Mouse (Mus musculus) testis, postnatal 14 days (tissue): ENCODE data around the gene Adamts13.
A peak's percentile ranks its signal among the peaks of the same experiment; 100 is the strongest.

Experiments used
- DNase-seq: peaks from one replicate; pipeline ENCODE4 v3.0.0; 2021; ENCODE audit warnings: low spot score

Adamts13 gene

DNA sequence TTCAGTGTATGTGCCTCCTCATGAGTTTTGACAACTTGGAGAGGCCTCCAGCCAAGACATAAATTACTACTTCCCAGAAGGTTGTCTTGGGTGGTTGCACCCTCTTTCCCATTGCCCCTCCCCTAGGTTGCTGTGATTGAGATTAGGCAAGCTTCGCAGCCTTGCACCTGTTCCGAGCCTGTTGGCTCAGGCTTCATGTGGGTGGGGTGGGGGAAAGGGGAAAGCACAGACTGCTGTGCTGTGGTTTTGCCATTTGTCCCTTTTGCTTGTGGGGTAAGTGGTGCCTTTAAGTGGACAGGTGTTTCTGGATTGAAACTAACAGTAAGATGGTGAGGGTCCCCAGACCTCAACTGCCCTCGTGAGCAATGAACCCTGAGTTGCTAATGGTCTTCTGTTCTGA, 62.8 kb downstream of the Adamts13 start:
- DNase-seq: no peak

GRCm38 (mm10) chr2:27037008-27037407, 63.8 kb downstream of the Adamts13 start:
- no peak for DNase-seq

GRCm38 (mm10) chr2:27038596-27038995, 65.4 kb downstream of the Adamts13 start:
- DNase-seq: peak; percentile 74

- DNase-seq: no peak
These were observed 66.1 kb downstream of the Adamts13 start for GRCm38 (mm10) chr2:27039286-27039685.

- DNase-seq: no peak
These were observed 69.1 kb downstream of the Adamts13 start for GRCm38 (mm10) chr2:27042131-27042844.

GRCm38 (mm10) chr2:27043461-27043860, 70.2 kb downstream of the Adamts13 start:
- peak; percentile 59 for DNase-seq

GRCm38 (mm10) chr2:27044166-27044565, 71.0 kb downstream of the Adamts13 start:
- DNase-seq: no peak

GRCm38 (mm10) chr2:27044641-27045040, 71.4 kb downstream of the Adamts13 start:
- no peak for DNase-seq

GRCm38 (mm10) chr2:27045979-27046770, 73.0 kb downstream of the Adamts13 start:
- DNase-seq: peak; percentile 86

GRCm38 (mm10) chr2:27049408-27049807, 76.2 kb downstream of the Adamts13 start:
- DNase-seq: no peak

DNA sequence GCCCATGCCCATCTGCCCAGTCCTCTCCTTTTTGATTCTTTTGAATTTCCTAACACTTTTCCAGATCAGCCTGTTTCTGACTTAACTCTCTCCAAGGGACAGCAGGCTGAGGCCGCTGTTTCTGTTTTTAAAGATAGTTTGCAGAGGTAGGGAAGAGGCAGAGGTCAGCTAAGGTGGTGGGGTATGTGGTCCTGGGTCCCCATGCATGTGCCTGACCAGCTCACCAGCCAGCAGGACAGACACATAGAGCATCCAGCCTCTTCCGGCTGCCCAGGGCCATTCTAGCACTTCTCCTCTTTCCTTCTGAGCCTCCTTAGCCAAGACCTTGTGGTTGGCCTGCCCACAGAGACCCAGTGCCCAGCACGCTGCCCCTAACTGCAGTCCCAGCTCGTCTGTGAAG, 85.0 kb downstream of the Adamts13 start:
- no peak for DNase-seq

GRCm38 (mm10) chr2:27058751-27059150, 85.5 kb downstream of the Adamts13 start:
- DNase-seq: no peak

DNA sequence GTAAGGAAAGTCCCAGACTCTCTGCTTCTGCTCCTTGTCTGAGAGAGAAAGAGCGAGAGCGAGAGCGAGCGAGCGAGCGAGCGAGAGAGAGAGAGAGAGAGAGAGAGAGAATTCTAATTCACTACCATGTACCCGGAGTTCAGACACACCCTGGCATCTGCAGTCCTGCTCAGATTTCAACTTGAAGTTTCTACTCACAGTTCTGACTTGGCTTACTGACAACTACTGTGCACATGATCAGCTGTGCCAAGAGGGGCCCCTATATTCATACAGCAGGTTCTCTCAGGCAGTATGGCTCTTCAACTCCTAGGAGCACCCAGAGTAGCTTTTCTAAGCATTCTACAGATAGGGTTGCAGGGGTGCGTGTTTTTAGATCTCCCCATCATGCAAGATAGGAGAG, 86.0 kb downstream of the Adamts13 start:
- DNase-seq: no peak
